Mouse (Mus musculus) mouse trophoblast stem cell (cell line): Measurements from ENCODE around the gene Smad3.

Experiments used
- in situ Hi-C, 2 experiments: fragments of 300-500 bp; cut with MseI, MboI; formaldehyde crosslinking; loops; 2 replicates in 1 of 2; 3 replicates in 1 of 2; pipeline ENCODE4 v1.15.1; 2025

Smad3 gene

DNA sequence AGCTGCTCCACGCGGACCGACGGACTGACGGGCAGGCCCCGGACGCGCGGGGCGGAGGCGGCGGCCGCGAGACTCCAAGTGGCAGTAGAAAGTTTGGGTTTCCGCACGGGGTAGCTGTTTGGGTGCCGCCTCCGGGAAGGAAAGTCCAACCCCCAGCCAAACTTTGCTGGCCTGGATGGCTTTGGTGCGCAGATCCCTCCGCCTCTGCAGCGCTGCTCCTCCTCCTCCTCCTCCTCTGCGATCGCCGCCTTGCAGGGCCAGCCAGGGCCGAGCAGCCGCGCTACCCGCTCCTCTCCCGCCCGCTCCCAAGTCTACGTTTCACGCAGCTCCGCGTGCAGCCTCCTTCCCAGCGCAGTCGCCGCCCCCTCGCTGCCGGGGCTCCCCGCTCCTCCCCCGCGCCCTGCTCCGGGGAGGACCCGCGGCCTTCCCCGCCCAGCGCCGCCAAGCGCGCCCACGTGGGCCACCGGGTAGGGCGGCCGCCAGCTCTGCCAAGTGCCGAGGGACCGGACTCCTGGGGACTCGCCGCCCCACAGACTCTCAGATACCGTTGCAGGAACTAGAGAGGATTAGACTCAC is at the start of gene Smad3:
TSS of gene Smad3 (minus strand) at position 130 of the 576 bp plus-strand sequence.
- in situ Hi-C loops: no loop called here

DNA sequence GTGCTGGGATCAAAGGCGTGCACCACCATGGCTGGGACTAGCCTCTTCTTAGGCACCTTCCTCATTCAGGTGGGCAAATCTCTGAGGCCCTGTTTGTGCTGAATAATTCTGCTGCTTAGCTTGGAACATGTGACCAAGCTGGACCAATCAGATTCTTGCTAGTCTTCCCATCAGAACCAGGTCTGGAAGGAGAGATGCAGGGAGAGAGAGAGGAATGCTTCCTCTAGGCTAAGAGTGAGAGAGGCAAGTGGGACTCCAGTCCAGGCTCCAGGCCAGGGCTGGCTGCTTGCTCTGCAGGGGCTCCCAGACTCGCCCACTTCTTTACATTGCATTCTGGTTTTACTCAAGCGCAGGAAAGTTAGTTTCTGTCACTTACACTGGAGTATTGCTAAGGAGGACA is 47.1 kb upstream of the Smad3 start:
- in situ Hi-C loops: no loop called here

DNA sequence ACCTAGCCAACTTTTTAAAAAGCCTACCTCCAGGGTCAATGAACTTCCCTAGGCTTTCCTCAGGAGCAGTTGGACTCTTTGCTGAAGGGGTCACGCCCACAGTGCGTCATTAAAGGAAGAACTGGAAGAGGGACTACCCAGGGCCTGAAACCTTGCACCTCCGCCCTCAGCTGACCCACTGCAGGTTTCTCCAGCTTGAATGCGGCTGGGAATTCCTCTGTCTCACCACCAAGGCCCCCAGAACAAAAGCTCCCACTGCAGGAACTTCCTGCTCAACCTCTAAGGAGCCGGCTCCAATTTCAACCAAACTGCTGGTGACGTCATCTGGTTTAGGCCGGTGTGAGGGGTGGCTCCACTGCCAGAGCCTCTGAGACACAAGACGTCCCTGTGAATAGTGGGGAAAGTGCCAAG is 45.4 kb upstream of the Smad3 start:
- in situ Hi-C loops: no loop called here

DNA sequence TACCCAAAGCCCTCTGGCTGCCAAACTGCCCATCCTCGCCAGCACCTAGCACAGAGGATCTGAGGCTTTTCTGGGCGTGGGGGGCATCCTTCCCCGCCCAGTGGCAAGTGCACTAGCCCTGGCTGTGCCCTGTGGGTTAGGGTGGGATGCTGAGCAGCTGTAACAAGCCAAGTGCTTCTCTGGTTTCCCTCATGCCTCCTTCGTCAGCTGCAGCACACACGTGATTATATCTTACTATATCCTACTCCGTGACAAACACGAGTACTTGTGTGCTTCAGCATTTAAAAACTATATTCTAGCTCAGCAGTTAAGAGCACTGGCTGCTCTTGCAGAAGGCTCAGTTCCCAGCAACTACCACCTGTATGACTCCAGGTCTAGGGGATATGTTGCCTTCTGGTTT is 44.7 kb upstream of the Smad3 start:
- in situ Hi-C loops: no loop called here

DNA sequence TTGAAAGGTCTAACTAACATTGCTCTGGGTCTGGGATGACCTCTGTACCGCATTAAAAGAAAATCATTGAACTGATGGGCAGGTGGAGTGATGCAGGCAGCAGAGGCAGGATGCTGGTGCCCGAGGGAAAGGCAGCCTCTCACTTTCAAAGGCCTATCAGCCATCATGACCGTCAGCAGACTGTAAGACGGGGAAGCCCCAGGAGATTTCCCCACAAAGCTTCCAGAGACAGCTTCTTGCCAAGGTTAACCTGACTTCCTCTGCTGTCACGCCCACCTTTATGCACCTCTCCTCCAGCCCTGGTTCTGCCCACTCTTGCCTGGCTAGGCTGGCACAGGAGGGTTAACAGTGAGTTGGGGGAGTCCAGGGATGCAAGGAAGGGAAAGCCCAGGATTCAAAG is 44.3 kb upstream of the Smad3 start:
- in situ Hi-C loops: no loop called here

DNA sequence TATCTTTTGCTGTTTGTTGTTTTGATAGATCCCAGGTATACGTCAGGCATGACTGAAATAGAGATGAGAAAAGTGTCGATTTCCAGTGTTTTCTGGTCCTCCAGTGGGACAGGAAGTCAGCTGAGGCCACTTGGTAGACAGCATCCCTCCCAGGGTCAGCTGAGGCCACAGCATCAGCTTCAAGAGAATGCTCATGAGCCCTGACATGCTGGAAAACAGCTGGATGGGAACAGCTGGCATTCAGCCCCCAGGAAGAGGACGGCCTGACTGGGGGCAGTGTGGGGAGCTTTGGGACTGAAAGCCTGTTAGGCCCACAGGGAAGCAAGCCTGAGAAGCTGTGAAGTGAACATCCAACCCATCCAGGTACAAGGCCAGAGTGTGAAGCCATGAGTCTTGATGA is 38.6 kb upstream of the Smad3 start:
- in situ Hi-C loops: no loop called here

DNA sequence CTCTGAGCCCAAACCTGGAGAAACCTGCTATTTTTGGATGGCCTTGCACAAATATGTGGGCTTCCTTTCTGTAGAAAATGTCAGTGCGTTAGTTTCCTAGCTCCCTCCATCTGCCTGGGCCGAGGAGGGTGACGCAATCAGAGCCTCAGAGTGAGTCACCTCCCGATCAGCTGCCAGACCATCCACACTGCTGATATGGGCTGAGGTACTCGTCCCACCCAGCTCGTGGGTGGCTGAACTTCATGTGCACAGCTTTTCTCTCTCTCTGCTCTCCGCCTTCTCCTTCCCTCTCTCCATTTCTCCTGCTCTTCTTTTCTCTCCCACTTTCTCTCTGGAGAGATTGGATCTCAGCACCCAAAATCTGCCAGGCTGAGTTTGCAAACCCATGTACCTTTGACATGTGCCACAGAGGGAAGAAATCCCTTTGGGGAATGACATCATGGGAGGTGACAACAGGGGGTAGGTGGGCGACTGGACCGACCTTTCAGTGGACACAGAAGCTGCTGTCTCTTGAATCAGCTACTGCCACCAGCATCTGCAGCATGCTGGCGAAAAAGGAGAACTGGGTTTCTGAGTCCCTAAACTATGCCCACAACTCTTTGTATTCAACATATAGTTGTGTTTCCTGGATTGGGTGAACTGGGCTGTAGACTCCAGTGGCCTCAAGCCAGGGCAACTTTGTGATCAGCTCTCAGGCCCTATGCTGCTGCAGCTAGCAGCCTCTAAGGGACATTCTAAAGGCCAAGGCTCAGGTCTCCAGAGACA is 36.1 kb upstream of the Smad3 start:
- in situ Hi-C loops: no loop called here

DNA sequence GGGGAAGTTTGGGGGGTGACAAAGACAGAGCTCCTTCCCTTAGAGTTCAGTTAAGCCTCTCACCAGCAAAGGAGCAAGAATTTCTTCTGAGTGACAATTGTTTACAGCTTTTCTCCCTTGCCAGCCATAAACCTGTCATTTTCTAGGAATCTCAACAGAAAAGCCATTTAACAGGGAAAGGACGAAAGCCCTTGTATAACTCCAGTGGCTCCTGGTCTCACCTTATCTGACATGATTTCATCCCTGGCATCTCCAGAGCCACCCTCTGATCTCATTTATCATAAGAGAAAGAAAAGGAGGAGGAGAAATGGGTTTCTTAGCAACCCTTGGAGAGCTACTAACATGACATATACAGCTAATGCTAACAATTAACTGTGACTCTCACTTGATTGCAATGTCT is 33.9 kb upstream of the Smad3 start:
- in situ Hi-C loops: no loop called here

DNA sequence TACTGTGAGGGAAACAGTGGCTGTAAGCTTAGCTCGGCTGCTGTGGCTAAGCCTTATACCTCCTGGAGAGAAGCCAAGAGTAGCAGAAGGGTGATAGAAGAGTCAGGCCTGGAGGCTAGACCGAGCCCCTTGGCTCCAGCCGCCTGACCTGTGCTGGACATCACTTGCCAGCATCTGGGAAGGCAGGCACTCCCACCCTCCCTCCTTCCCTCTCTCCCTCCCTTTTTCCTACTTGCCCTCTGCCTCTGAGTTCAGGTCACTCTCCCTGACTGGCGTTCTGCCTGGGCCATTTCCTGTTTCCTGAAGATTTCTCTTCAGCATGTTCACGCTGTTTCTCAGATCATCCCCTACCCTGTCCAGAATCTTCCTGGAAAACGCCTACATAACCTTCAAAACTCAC is 33.5 kb upstream of the Smad3 start:
- in situ Hi-C loops: no loop called here

DNA sequence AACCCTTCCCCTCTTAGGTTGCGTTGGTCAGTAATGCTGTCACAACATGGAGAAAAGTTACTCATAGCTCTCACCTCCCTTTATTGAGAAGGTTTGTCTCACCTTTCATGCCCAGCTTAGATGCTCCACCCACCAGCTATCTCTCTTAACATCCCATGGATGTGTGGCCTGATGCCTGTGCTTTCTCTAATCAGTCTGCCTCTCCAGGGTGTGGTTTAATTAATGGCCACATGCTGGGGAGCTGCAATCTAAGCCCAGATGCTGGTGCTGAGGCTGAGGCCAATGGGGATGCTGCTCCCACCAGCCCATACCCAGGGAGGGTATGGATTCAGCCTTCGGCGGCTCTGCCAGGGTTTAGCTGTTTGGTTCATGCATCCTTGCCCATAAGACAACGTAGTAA is 32.4 kb upstream of the Smad3 start:
- in situ Hi-C loops: no loop called here

DNA sequence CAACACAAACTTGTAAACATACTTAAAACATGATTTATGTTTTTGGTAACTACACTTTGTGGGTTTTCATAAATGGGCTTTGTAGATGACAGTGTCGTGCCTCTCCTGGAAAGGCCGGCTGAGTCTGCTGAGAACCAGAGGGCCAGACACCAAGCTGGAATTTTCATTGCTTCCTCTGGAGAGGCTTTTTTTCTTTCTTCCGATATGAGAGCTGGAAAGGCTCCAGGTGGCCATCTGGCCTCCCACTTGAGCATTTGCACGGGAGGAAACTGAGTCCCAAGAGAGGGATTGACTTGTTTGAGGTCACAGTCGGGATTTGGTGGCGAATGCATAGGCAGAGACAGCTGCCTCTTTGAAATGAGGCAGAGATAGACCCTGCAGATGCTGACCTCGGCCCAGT is 31.6 kb upstream of the Smad3 start:
- in situ Hi-C loops: no loop called here

DNA sequence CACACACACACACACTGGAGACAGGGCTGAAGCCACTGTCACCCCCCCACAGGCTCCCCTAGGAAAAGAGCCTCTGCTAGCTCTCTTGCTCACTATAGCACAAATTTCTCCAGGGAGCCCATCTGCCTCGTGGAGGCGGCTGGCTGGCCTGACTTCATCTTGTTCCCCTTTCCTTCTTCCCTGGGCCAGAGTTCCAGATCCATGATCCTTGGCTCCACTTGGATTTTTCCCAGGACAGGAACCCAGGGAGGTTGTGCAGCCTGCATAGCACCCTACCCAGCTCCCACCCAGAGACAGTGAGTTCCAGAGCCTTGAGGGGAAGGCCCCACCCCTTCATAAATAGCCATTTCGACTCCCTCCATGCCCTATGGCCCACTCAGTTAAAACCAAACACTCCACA is 29.8 kb upstream of the Smad3 start:
- in situ Hi-C loops: no loop called here

DNA sequence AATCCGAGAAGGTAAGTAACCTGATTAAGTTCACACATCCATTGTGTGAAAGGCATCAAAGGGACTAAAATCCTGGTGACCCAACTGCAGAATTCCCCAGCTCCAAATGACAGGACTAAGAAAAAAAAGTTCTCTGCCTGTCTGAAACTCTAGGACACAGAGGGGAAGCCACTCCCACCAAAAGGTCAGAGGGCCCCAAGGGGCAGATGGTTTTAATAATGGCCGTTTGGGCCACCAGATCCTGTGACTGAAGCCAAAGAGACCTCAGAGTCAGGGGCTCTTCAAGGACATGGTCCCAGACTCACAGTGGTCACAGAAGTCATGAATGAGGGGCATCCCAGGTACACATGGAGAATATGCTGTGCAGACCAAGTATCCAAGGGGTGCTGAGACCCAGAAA is 29.3 kb upstream of the Smad3 start:
- in situ Hi-C loops: no loop called here

DNA sequence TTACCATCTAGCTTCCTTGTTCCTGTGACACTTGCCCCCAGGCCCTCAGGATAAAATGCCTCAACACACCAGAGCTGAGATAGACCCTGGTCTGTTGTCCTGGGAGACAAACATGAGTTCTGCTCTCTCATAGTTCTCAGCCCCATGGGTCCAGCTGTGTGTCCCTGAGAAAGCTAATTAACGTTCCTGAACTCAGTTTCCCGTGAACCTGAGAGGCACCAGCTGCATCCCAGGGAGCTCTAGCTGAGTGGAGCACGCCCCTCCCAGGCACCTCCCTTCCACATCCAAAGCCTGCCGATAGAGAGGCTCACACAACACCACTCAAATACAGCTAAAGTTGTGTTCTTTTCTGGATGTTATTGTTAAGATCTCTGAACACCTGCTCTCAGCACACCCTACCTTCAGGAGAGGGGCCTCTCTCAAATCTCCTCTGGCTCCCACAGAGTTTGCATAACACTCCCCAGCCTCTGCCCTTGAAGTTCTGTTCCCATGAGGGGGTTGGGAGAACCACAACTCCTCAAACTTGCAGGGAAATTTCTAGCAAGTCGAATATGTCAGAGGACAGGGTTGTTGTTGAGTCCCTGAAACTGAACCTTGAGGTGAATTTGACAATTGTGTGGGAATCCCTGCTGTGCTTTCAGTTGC is 28.4 kb upstream of the Smad3 start:
- in situ Hi-C loops: no loop called here

DNA sequence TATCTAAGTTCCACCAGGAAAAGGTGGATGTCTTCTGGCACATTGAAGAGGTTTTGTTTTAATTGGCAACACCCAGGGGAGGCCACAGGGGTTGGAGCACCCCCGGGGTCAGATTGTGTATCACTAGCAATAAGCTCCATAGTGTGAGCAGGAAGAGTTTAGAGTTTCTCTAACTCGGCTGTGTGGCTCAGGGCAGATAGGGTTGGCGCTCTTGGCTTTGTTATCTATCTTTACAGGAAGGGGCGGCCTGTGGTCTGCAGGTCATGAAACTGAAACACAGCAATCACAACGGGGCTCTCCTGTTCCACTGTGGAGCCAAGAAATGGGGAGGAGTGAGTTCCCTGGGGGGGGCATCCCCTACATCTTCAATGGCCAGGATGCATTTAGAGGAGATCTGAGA is 27.7 kb upstream of the Smad3 start:
- in situ Hi-C loops: no loop called here

DNA sequence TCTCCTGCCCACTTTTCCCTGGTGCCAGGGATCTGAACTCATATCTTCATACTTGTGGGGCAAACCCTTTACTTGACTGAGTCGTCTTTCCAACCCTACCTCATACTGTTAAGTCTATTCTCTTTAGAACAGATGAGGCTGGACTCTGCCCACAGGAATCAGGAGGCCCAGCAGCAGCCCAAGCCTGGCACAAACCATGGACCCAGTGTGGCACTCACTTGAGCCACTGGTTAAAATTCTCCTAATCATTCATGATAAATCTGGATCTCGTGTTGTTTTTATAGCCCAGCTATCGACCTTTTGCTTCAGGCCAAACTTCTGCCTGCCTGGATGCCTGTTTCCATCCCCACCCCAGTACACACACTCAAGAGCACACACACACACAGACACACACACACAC is 26.8 kb upstream of the Smad3 start:
- in situ Hi-C loops: no loop called here

DNA sequence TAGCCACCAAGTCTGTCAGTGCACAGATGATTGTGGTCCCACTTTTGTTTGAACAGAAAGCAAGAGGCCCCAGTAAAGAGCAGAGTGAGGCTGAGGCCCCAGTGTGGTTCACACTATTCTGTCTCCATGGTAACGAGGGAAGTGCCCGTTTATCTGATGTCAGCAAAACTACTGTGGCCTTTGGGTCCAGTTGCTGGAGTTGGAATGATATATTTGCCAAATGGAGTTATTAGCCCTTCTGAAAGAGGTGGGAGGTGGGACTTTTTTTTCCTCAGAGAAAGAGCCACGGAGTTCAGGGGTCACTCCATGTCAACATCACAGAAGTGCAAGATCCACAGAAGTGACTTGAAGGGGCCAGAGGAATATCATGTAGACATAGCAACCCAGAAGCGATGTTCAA is 24.9 kb upstream of the Smad3 start:
- in situ Hi-C loops: no loop called here

DNA sequence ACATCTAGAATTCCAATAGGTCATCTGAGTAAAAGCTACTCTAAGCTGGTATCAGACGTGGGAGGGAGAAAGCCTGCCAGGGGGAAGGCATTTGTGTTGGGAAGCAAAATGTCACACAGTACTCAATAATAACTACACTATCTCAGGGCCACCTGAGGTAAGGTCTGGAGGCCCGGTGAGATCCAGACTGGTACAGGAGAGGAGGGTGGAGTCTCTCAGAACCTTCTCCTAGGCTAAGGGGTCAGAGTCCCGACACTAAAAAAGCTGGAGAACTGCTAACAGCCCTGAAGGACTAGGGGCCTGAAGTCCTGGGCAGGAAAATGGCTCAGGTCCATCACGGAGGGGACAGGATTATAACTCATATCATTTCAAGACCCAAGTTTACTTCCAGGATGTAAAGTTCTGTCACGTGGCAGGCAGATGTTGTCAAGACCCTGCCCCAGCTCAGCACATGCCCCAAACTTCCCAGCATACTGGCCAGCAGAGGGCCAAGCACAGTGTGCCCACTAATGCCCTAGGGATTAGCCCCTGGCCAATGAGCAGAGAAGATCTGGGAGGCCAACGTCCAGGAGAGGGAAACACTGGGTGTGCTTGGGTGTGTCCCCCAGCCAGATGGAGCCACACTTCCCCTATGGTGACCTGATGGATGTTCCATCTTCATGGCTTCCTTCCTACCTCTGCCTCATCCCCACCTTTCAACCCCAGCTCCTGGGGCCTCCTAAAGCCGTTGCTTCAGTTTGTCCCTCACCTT is 24.1 kb upstream of the Smad3 start:
- in situ Hi-C loops: no loop called here

DNA sequence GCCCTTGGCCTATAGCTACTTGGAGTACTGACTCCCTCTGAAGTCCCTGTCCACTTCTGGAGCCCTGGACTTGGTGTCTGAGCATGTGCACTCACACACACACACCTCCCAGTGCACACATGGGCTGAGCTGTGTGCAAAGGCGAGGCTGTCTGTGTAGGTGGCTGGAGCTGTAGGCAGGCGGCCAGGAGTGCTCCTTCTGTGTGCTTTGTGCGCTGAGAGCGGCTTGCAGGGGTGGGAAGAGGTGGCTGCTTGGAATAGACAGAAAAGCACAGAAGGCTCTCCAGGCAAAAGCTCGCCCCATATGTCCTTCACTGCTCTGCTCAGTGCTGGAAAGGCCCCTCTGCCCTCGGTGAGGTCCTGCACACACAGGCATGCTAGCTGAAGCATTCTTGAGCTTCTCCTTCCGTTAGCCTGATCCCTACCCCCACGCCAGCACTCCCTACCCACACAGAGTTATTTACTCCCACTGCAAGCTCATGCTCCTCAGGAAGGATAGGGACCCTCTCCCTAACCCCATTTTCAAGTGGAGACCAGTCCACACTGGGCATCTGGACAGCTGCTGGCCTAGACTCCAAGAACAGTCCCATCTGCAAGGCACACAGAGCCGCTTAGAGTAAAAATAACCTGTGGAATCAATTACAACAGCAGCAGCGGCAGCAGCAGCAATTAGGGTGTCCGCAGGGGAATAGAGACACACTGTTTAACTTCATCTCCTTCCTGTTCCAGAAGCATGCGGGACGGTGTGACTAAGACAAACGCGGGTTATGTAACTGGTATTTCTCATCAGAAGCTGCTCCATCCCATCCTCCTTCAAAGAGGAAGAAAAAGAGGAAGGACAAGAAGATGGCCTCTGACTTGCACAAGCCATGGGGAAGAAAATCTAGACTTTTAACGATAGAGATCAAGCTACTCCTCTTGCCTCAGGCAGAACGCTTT is 22.4 kb upstream of the Smad3 start:
- in situ Hi-C loops: no loop called here

DNA sequence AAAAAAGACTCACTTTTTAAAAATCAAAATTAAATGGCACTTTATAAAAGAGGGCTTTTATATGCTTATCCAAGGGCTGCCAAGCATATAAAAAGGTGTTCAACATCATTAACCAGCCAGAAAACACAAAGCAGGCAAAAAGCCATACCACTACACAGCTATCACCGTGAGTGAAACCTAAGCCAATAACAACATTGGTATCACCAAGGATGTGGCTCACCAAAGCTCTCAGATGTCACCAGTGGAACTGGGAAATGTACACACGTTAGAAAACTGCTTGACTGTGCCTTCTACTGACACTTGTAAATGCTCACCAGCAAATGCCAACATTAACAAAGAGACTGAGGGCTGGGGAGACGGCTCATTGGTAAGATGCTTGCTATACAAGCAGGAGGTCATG is 18.9 kb upstream of the Smad3 start:
- in situ Hi-C loops: no loop called here

DNA sequence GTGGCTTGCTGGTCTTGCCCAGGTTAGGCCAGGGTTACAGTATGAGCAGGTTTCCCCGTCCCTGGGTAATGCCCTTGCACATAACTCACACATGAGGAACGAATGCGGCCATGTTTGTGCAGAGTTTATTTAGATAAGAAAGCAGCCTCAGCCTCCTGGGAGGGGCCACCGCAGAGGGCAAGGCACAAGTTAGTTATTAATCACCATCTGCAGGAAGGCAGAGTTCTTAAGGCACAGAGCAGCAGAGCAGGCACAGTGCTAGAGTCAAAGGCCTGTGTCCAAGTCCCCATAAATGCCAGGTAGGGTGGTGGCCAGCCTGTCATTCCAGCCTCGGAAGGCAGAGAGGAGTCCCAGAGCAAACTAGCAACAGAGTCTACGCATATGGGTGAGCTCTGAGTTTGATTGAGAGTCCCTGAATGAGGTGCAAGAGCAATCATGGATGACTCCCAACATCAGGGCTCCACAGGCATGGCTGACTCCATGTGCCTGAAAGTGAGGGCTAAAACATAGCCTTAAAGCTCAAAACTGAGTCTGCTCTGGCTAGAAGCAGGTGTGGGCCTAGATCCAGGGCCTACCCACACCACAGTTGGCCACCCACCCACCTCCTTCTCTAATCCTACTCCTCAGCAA is 17.2 kb upstream of the Smad3 start:
- in situ Hi-C loops: no loop called here
